8 mouse cellular contexts compared by ENCODE assay signal in the genomic region with DNA sequence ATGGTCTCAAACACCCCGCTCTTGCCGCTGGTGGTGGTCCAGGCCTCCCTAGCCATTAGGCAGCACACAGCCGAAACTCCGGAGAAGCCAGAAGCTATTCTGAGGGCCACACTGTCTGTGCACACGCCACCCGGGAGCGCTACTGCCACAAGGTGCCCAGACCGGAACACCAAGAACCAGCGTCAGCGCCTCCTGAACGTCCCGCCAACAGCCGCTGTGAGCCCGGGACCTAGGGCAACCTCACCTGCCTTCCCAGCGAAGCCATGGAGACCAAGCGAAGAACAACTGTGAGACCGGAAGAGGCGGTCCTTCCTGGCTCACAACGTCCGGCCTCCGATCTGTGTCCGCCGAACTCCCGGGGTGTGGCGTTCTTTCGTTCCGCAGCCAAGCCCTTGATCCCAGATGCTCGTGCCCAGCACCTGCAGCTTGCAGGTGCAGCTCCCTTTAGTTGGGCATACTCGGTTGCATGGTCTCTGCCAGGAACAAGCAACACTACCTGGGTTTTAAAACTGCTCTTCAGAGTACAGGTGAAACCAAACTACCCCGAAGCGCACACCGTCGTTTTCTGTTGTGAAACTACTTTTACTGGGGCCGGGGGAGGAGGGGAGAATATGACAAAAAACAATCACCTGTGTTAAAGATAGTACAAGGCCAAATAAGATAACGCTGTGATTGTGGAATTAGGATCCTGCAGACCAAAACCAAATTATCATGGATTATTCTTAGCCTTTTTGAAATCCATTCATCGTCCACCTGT. TPM values are rescaled to one million over a fixed set of nuclear protein-coding genes. Genes with fewer than 3 reads are reported as not detected.
DNase-seq lines count a peak whose midpoint lies in the region; ATAC-seq and TF ChIP-seq lines count a peak whose summit lies in the region.

A gene (minus strand): TSS at position 335 of the 757 bp plus-strand sequence.

- no peaks in the 10 kb centered on the region for H3K9me3 ChIP-seq in embryonic facial prominence, embryonic 14.5 days (ENCODE audit: control insufficient read depth, low read length)
- no peaks in the 10 kb centered on the region for H3K9me3 ChIP-seq in limb, embryonic 13.5 days
- no peaks in the 10 kb centered on the region for H3K9me3 ChIP-seq in midbrain, embryonic 16.5 days (replicated peaks; ENCODE audit: control insufficient read depth, low read length, poor library complexity, severe bottlenecking)

- peaks cover 7% of the 10 kb centered on the region; the same call in 1 of the 2 replicates for H3K4me1 ChIP-seq in embryonic facial prominence, embryonic 14.5 days (ENCODE audit: control insufficient read depth, insufficient read depth, low read length)
- peaks cover 2% of the 10 kb centered on the region; the same call in 1 of the 2 replicates for H3K4me1 ChIP-seq in heart, adult 2 months (ENCODE audit: control insufficient read depth, insufficient read depth, low read length)
- peaks cover 14% of the 10 kb centered on the region for H3K4me1 ChIP-seq in limb, embryonic 13.5 days
- peaks cover 13% of the 10 kb centered on the region for H3K4me1 ChIP-seq in midbrain, embryonic 16.5 days (ENCODE audit: control insufficient read depth, insufficient read depth, low read length)

- intact Hi-C loops in heart, adult 2 months (cut with DNase I): loop anchor here (5.0 kb wide), 1 partner anchor 37 kb away; a partner anchor contains a TSS

- H3K9ac ChIP-seq in embryonic facial prominence, embryonic 14.5 days (ENCODE audit: low read depth, low read length): peak within 1 kb of the TSS; percentile 90
- H3K9ac ChIP-seq in heart, adult 2 months (ENCODE audit: low read depth, low read length): peak within 1 kb of the TSS; percentile 94
- peak within 1 kb of the TSS; percentile 89 for H3K9ac ChIP-seq in limb, embryonic 13.5 days
- peak within 1 kb of the TSS; percentile 84 for H3K9ac ChIP-seq in midbrain, embryonic 16.5 days (ENCODE audit: low read depth, low read length)

- WGBS in embryonic facial prominence, embryonic 14.5 days: 9% methylated on average over 36 of the region's 36 CpGs
- 7% methylated on average over 36 of the region's 36 CpGs for WGBS in heart, adult 2 months
- WGBS in limb, embryonic 13.5 days: 7% methylated on average over 36 of the region's 36 CpGs
- 5% methylated on average over 36 of the region's 36 CpGs for WGBS in midbrain, embryonic 16.5 days

- TF ChIP-seq EP300 in heart, adult 2 months (IDR thresholded peaks at IDR 0.05; ENCODE audit: insufficient read depth, low read depth, low read length): 0 out of 2 replicates have a peak, but pooled peaks have one; percentile 30

- peak within 1 kb of the TSS; percentile 88 for H3K4me3 ChIP-seq in embryonic facial prominence, embryonic 14.5 days (ENCODE audit: low read depth, low read length)
- peak within 1 kb of the TSS; percentile 97 for H3K4me3 ChIP-seq in heart, adult 2 months
- H3K4me3 ChIP-seq in limb, embryonic 13.5 days: peak within 1 kb of the TSS; percentile 90
- H3K4me3 ChIP-seq in midbrain, embryonic 16.5 days (ENCODE audit: low read depth, low read length): peak within 1 kb of the TSS; percentile 72

- peak; percentile 96 for ATAC-seq in embryonic facial prominence, embryonic 14.5 days (ENCODE audit: low read depth)
- ATAC-seq in limb, embryonic 13.5 days (ENCODE audit: low FRiP score, low read depth): peak; percentile 91
- ATAC-seq in midbrain, embryonic 16.5 days: peak; percentile 95

- no peaks in the 10 kb centered on the region for H3K27me3 ChIP-seq in embryonic facial prominence, embryonic 14.5 days (replicated peaks; ENCODE audit: control insufficient read depth, insufficient read depth, low read length)
- no peaks in the 10 kb centered on the region for H3K27me3 ChIP-seq in heart, adult 2 months (ENCODE audit: control insufficient read depth, insufficient read depth, low read length)
- H3K27me3 ChIP-seq in limb, embryonic 13.5 days: no peaks in the 10 kb centered on the region
- no peaks in the 10 kb centered on the region for H3K27me3 ChIP-seq in midbrain, embryonic 16.5 days (ENCODE audit: control insufficient read depth, insufficient read depth, low read depth, low read length)

- TF ChIP-seq CTCF in heart, adult 2 months (IDR thresholded peaks at IDR 0.05): peak; percentile 21; the same call in 1 of the 2 replicates

- 0 out of 2 replicates have a peak, but pooled peaks cover 1% of the 10 kb centered on the region for H3K79me2 ChIP-seq in heart, adult 2 months (replicated peaks; ENCODE audit: control insufficient read depth, insufficient read depth, low read length)

- peaks cover 45% of the 10 kb centered on the region for H3K36me3 ChIP-seq in embryonic facial prominence, embryonic 14.5 days (ENCODE audit: control insufficient read depth, insufficient read depth, low read length)
- H3K36me3 ChIP-seq in heart, adult 2 months (ENCODE audit: control insufficient read depth, insufficient read depth, low read length): peaks cover 3% of the 10 kb centered on the region
- H3K36me3 ChIP-seq in limb, embryonic 13.5 days: peaks cover 51% of the 10 kb centered on the region
- H3K36me3 ChIP-seq in midbrain, embryonic 16.5 days (ENCODE audit: control insufficient read depth, insufficient read depth, low read length): peaks cover 13% of the 10 kb centered on the region

- no peak within 1 kb of the TSS; the same call in 1 of the 2 replicates for H3K27ac ChIP-seq in embryonic facial prominence, embryonic 14.5 days (replicated peaks; ENCODE audit: low read depth, low read length)
- peak within 1 kb of the TSS; percentile 53 for H3K27ac ChIP-seq in heart, adult 2 months
- H3K27ac ChIP-seq in limb, embryonic 13.5 days: no peak within 1 kb of the TSS
- peak within 1 kb of the TSS; percentile 52; the same call in 1 of the 2 replicates for H3K27ac ChIP-seq in midbrain, embryonic 16.5 days (ENCODE audit: low read length)

- H3K4me2 ChIP-seq in embryonic facial prominence, embryonic 14.5 days (ENCODE audit: low read depth, low read length): peak within 1 kb of the TSS; percentile 84
- H3K4me2 ChIP-seq in limb, embryonic 13.5 days (replicated peaks): peak within 1 kb of the TSS; percentile 79
- H3K4me2 ChIP-seq in midbrain, embryonic 16.5 days (ENCODE audit: low read length): peak within 1 kb of the TSS; percentile 72

- peak; percentile 82 for DNase-seq in 416B (ENCODE audit: low read depth)
- DNase-seq in adrenal gland, postnatal 4 days (ENCODE audit: low spot score in 2 of 2): peak; percentile 45 to 49
- DNase-seq in embryonic facial prominence, embryonic 14.5 days (ENCODE audit: low spot score): peak; percentile 91
- DNase-seq in heart, adult 2 months: peak; percentile 83 to 84
- DNase-seq in kidney, adult 8-10 months: peak; percentile 76 to 85
- DNase-seq in spleen, postnatal 10 days (ENCODE audit: low spot score in 2 of 2): peak; percentile 72 to 86

- peak; percentile 72 for TF ChIP-seq POLR2A in heart, adult 2 months (IDR thresholded peaks at IDR 0.05; ENCODE audit: insufficient read depth, low read depth, low read length)

RNA-seq across cellular contexts. Expression of the gene that starts here (rescaled TPM):
- 10 to 100 TPM; 30.1 to 30.3 TPM for total RNA-seq in adrenal gland, postnatal 4 days (2021)
- 21.4 and 22.5 TPM in 2 replicates for polyA plus RNA-seq in embryonic facial prominence, embryonic 14.5 days (2014; fragmentation: Nextera tagmentation; extraction: Ambion mirVana)
- total RNA-seq in heart, adult 2 months (2021): 10 to 100 TPM; 13.6 to 14.6 TPM
- polyA plus RNA-seq in heart, adult 2 months (2012; rRNA removed): 8.9 and 12.0 TPM in 2 replicates
- 35.1 and 38.0 TPM in 2 replicates for polyA plus RNA-seq in limb, embryonic 13.5 days (2015; fragmentation: Nextera tagmentation; extraction: Ambion mirVana)
- polyA plus RNA-seq in midbrain, embryonic 16.5 days (2015; fragmentation: Nextera tagmentation; extraction: Ambion mirVana): 32.2 and 34.9 TPM in 2 replicates

Comparison
In these comparisons a context has a peak if more than half of its experiments do, and no peak if none do; other contexts are left out.
1. H3K27ac ChIP-seq: peak in heart, adult 2 months (single experiment) and midbrain, embryonic 16.5 days (single experiment); none in embryonic facial prominence, embryonic 14.5 days (single experiment) and limb, embryonic 13.5 days (single experiment).
2. Peak in every context shown above with its lines, with median percentiles within 50 percentile points of each other: DNase-seq, ATAC-seq, H3K4me2 ChIP-seq, H3K4me3 ChIP-seq and H3K9ac ChIP-seq.